Mouse (Mus musculus): ENCODE data around the gene Nr5a2.

DNA sequence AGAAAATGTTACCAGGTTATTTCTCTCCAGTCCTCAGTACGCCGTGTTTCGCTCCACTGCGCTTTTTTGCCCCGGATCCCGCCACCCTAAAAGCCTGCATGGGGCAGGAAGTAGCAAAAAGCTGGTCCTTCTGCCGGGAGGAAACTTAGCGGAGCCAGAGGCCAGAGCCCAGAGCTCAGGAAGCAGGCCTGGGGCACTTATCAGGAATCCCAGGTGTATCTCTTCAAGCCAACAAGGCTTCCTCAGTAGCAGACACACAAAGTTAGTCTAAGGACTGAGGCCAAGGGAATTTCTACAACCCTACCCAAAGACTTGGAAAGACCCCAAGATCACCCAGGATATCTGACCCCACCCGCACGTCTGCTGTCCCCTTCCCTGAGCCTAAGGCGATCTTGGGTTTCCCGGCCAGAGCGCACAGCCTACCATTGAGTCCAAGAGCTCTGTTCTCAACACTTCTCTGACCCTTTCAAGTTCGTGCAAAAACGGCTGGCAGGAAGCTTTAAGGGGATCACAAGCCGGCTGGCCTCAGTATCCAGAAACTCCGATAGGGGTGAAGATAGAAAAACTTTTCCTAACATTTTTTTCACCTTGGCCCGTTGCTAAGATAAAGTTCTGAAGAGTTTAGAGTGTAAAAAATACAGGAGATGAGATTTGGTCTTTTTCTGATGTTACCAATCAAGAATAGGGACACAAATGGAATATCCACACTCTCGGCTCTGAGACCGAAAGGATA, 12.7 kb downstream of the Nr5a2 start:
- TF ChIP-seq POLR2A (IDR thresholded peaks at IDR 0.05; ENCODE audit: extremely low read depth, insufficient read depth, low read length): no peak
- TF ChIP-seq CTCF (IDR thresholded peaks at IDR 0.05; ENCODE audit: extremely low read depth, insufficient read depth, low read length): no peak
